Mouse (Mus musculus) hindbrain, postnatal 0 days (tissue): ENCODE data around the gene Wnt9b. TPM values are rescaled to one million over a fixed set of nuclear protein-coding genes. Genes with fewer than 3 reads are reported as not detected.
A peak's percentile ranks its signal among the peaks of the same experiment; 100 is the strongest.

ENCODE experiments used
- ATAC-seq: fragments of 200-750 bp; cut with Nextera tagmentation; 2 replicates; pipeline ENCODE4 v1.8.0; 2017; ENCODE audit warnings: mild to moderate bottlenecking, moderate TSS enrichment, moderate library complexity
- DNase-seq: peaks from one replicate; pipeline ENCODE4 v3.0.0-alpha.2; 2015; ENCODE audit warnings: low spot score
- H3K27ac ChIP-seq: fragments of 300-500 bp; sonication (generic); 2 replicates; pipeline ENCODE4 v1.5.1; 2014; ENCODE audit warnings: mild to moderate bottlenecking
- H3K27me3 ChIP-seq: fragments of 300-500 bp; sonication (generic); 2 replicates; pipeline ENCODE4 v1.6.1; 2014; ENCODE audit warnings: low read length, mixed read lengths; ENCODE audit not compliant: insufficient read depth
- H3K36me3 ChIP-seq: fragments of 300-500 bp; sonication (generic); 2 replicates; pipeline ENCODE4 v1.6.1; 2014; ENCODE audit warnings: low read length, mixed read lengths; ENCODE audit not compliant: insufficient read depth
- H3K4me1 ChIP-seq: fragments of 300-500 bp; sonication (generic); 2 replicates; pipeline ENCODE4 v1.6.1; 2014; ENCODE audit warnings: antibody characterized with exemption, low read length, mixed read lengths; ENCODE audit not compliant: insufficient read depth
- H3K4me2 ChIP-seq: fragments of 300-500 bp; sonication (generic); 2 replicates; pipeline ENCODE4 v1.6.1; 2014; ENCODE audit warnings: low read depth, mild to moderate bottlenecking, low read length, moderate library complexity, mixed read lengths
- H3K4me3 ChIP-seq: fragments of 300-500 bp; sonication (generic); 2 replicates; pipeline ENCODE4 v1.5.1; 2014; ENCODE audit warnings: low read length
- H3K9ac ChIP-seq: fragments of 300-500 bp; sonication (generic); replicated peaks from 2 replicates; pipeline ENCODE4 v1.6.1; 2014; ENCODE audit warnings: mild to moderate bottlenecking, low read length, moderate library complexity, mixed read lengths
- H3K9me3 ChIP-seq: fragments of 300-500 bp; sonication (generic); 2 replicates; pipeline ENCODE4 v1.6.1; 2016; ENCODE audit warnings: low read length, mixed read lengths
- CTCF ChIP-seq: IDR thresholded peaks from 2 replicates; pipeline ENCODE4 v1.5.1; 2016; ENCODE audit warnings: antibody characterized with exemption, control low read depth, low read depth
- WGBS: fragments of 180-500 bp; shearing (Covaris S2); extraction: QIAGEN DNeasy Blood & Tissue Kit; methylation state at CpG from one replicate; pipeline ENCODE4 v1.1.7; 2014; 5-methylcytosine and 5-hydroxymethylcytosine counted together
- polyA plus RNA-seq: library from polyadenylated mRNA; unstranded; fragments of >200 nt; fragmentation: Nextera tagmentation; extraction: Ambion mirVana; gene quantifications from 2 replicates; pipeline ENCODE4 v1.2.1, GENCODE M21; 2015
- total RNA-seq: library from RNA; depleted of rRNA; stranded (reverse); fragments of >200 nt; gene quantifications from 2 replicates; pipeline ENCODE4 v1.2.3, GENCODE M21; 2014

The Wnt9b gene
- total and polyA plus RNA-seq, 2 experiments from 2014 or later: 1.0 to 2.6 TPM

DNA sequence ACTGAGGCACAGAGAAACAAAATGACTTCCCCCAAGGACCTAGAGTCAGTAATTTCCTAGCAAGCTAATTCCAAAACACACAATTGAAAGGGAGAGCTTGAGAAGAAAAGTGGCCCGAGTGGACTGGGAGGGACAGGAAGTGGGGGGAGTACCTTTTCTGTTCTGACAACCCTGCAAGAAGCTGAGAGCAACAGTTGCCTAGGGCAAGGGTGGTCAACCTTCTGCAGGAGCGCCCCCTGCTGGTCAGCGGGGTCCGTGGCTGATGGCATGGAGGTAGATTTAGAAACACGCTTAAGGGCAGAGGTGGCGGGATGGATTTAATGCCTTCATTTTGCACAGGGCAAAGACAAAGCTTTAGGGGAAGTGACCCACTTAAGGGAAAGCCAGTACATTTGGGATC lies 9.1 kb upstream of the Wnt9b start:
- no peaks in the 10 kb centered on the region for H3K27me3 ChIP-seq
- no peak overlapping the region for H3K4me3 ChIP-seq
- H3K27ac ChIP-seq: no peak overlapping the region
- ATAC-seq: 0 out of 2 replicates have a peak, but pooled peaks have one; percentile 43
- H3K9me3 ChIP-seq: no peaks in the 10 kb centered on the region
- H3K36me3 ChIP-seq: no peaks in the 10 kb centered on the region
- peak; percentile 71 for DNase-seq
- TF ChIP-seq CTCF: peak; percentile 92
- no peak overlapping the region for H3K9ac ChIP-seq
- H3K4me1 ChIP-seq: no peaks in the 10 kb centered on the region
- no peak overlapping the region for H3K4me2 ChIP-seq
- 17% methylated on average over 6 of the region's 6 CpGs for WGBS

DNA sequence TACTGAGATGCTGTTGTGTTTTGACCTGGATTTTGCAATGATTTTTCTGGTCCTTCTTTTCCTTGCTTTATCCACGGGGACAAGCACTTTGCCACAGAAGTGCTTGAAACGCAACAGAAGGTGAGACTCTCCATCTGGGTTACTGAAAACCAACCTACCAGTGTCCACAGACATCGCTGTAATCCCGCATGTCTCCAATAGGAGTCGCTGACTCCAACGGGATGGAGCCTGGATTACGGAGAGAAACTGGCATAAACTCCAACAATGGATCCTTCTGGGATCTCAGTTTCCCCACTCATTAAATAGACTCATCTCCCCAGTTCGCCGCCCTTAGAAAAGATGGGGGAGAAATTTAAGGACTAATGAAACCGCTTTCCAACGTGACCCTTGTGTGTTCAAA lies 8.4 kb upstream of the Wnt9b start:
- Histone ChIP-seq H3K9me3 (no peaks in the 10 kb centered on the region), H3K27ac (no peak overlapping the region), H3K4me1 (no peaks in the 10 kb centered on the region), H3K4me3 (no peak overlapping the region), H3K9ac (no peak overlapping the region), H3K27me3 (no peaks in the 10 kb centered on the region), H3K4me2 (no peak overlapping the region), H3K36me3 (no peaks in the 10 kb centered on the region)
- WGBS: 47% methylated on average over 11 of the region's 11 CpGs
- TF ChIP-seq CTCF: peak; percentile 57
- ATAC-seq: no peak
- peak; percentile 32 for DNase-seq

DNA sequence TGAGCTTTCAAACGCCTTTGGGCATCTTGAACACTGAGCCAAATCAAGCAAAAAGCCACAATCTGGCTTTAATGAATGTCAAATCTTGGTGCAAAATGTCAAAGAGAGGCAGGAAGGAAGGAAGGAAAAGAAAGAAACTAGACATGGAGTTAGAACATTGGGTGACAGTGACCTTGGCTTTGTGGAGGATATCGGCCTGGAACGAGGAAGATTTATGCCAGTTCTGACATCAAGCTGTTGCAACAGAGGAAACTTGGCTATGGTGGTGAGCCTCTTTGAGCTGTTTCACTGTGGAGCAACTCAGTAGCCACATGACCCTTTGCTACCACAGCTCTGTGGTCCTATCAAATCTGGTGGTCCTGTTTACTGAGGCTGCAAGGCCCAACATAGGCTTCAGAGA lies 991 bp upstream of the Wnt9b start:
- Histone ChIP-seq H3K27me3 (peaks cover 50% of the 10 kb centered on the region), H3K4me1 (0 out of 2 replicates have a peak, but pooled peaks cover 9% of the 10 kb centered on the region), H3K4me2 (no peak overlapping the region), H3K4me3 (no peak overlapping the region), H3K9ac (no peak overlapping the region), H3K27ac (no peak overlapping the region), H3K36me3 (no peaks in the 10 kb centered on the region), H3K9me3 (no peaks in the 10 kb centered on the region)
- no peak for TF ChIP-seq CTCF
- 62% methylated on average over 3 of the region's 3 CpGs for WGBS
- ATAC-seq (no peak), DNase-seq (no peak)

DNA sequence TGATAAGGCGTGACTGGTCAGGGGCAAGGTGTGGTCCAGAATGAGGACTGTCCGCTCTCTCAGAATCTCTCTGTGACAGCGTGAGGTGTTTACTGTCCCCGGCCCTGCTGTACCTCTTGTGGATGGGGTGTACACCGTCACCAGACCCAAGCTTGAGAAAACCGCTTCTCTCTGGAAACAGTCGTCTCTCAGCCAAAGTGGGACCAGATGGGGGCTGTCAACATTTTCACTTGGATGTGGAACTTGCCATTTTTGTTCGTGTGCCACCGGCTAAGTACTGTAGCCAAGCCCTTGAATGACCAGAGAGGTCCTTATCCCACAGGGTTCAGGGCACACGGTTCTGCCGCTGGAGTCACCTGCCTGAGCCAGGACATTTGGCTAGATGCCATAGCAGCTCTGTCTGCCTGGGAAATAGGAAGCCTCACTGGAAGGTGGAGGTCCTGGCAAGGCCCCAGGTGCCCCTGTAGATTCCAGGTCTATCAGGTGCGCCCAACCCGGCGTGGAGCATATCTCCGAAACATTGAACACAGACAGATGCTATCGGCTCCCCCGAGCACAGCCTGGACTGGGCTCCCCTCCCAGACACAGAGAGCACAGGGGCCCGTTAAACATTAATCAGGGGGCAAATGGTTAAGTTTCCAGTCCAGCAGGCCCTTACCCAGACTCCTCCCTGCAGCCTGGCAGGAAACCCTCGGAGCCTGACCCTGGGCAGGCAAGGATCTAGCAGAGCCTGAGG lies 14.4 kb downstream of the Wnt9b start:
- no peaks in the 10 kb centered on the region for H3K27me3 ChIP-seq
- TF ChIP-seq CTCF: no peak
- H3K27ac ChIP-seq: no peak overlapping the region
- no peak overlapping the region for H3K4me2 ChIP-seq
- WGBS: 57% methylated on average over 19 of the region's 19 CpGs
- no peaks in the 10 kb centered on the region for H3K36me3 ChIP-seq
- 0 out of 2 replicates have a peak, but pooled peaks cover 4% of the 10 kb centered on the region for H3K4me1 ChIP-seq
- H3K4me3 ChIP-seq: no peak overlapping the region
- no peak overlapping the region for H3K9ac ChIP-seq
- no peaks in the 10 kb centered on the region for H3K9me3 ChIP-seq
- ATAC-seq: no peak
- no peak for DNase-seq

DNA sequence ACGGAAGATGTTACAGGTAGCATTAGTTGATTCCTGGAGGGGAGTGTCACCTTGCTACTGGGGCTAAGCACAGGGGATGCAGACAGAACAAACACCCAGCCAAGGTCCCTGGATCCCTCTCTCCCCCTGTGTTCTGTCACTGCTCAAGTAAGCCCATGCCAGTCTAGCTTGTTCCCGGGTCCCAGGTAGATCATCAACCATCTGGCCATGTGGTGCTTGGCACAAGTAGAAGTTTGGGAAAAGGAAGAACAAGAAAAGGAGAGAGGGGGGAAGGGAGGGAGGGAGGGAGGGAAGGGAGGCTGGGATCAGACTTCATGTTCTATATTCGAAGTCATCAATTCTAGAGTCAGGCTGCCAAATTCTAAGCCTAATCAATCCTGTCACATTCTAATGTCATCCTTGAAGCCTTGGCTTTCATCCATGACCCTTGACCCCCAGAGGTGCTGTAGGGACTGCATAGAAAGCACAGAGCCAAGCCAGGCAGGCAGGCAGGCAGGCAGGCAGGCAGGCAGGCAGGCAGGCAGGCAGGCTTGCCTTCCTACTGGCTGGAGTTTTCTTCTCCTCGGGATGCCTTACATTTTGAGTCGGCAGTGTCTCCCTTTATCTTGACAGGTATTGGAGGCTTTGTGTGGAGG lies 15.1 kb downstream of the Wnt9b start:
- Histone ChIP-seq H3K9ac (no peak overlapping the region), H3K36me3 (no peaks in the 10 kb centered on the region), H3K27ac (no peak overlapping the region), H3K4me3 (no peak overlapping the region), H3K4me1 (0 out of 2 replicates have a peak, but pooled peaks cover 4% of the 10 kb centered on the region), H3K27me3 (no peaks in the 10 kb centered on the region), H3K9me3 (no peaks in the 10 kb centered on the region), H3K4me2 (no peak overlapping the region)
- 57% methylated on average over 5 of the region's 5 CpGs for WGBS
- no peak for DNase-seq
- no peak for TF ChIP-seq CTCF
- ATAC-seq: no peak

DNA sequence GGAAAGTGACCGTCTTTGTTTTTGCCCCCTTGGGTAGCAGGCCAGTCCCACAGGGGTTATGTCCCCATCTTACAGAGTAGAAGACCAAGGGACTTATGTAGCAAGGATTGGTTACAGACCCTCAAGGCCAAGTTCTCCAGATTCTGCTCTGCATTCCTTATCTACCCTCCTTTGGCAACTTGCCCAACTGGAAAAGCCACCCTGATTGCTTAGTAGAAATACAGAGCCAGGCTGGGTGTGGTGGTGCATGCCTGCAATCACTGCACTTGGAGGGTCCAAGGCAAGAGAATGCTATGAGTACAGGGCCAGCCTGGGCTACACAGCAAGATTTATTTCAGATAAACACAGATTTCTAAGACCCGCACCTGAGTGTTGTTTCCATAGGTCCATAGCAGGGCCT lies 15.7 kb downstream of the Wnt9b start:
- no peak for TF ChIP-seq CTCF
- Histone ChIP-seq H3K27me3 (no peaks in the 10 kb centered on the region), H3K27ac (no peak overlapping the region), H3K4me2 (no peak overlapping the region), H3K9ac (no peak overlapping the region), H3K4me1 (0 out of 2 replicates have a peak, but pooled peaks cover 4% of the 10 kb centered on the region), H3K4me3 (no peak overlapping the region), H3K9me3 (no peaks in the 10 kb centered on the region), H3K36me3 (no peaks in the 10 kb centered on the region)
- ATAC-seq (no peak), DNase-seq (no peak)
- WGBS: 90% methylated on average over 2 of the region's 2 CpGs

DNA sequence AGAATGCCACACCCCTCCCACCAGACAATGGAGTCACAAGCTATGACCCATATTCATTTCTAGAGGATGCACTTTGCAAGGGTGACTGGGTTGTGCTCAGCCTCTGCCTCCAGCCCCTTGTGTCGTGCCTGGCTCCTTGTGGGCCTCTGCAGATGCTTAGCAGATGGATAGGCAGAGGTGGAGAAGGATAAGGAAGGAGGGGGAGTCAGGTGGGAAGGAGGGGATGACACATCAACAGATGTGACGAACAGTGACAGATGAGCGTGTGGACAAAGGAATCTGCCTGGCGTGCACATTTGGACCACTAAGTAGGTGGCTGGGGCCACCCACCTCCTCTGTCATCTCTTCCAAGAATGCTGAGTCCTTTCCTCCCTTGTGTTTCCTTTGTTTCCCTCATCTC lies 16.6 kb downstream of the Wnt9b start:
- ATAC-seq: no peak
- Histone ChIP-seq H3K27ac (no peak overlapping the region), H3K9ac (no peak overlapping the region), H3K36me3 (no peaks in the 10 kb centered on the region), H3K9me3 (no peaks in the 10 kb centered on the region), H3K4me3 (no peak overlapping the region), H3K4me1 (0 out of 2 replicates have a peak, but pooled peaks cover 4% of the 10 kb centered on the region), H3K4me2 (no peak overlapping the region), H3K27me3 (no peaks in the 10 kb centered on the region)
- no peak for TF ChIP-seq CTCF
- DNase-seq: no peak
- 48% methylated on average over 4 of the region's 4 CpGs for WGBS
